Mouse (Mus musculus) liver, embryonic 14.5 days (tissue): ENCODE data around the gene Ifi27. TPM values are rescaled to one million over a fixed set of nuclear protein-coding genes. Genes with fewer than 3 reads are reported as not detected.
"Not testable (repeated sequence)": the region's sequence is repeated elsewhere in the genome, so short reads cannot be mapped to it uniquely, and the experiment has no call there.

Experiments used
- ATAC-seq: fragments of 200-750 bp; cut with Nextera tagmentation; 2 replicates; pipeline ENCODE4 v1.8.0; 2017; ENCODE audit warnings: moderate number of reproducible peaks, mild to moderate bottlenecking, moderate library complexity; ENCODE audit not compliant: insufficient read depth
- DNase-seq, 3 experiments: peaks; one replicate each; pipeline ENCODE4 v3.0.0-alpha.2; 2012 to 2013; ENCODE audit warnings: low read depth in 3 of 3, low spot score in 3 of 3
- H3K27ac ChIP-seq: fragments of 300-500 bp; sonication (generic); 2 replicates; pipeline ENCODE4 v1.5.1; 2014; ENCODE audit warnings: moderate library complexity, mild to moderate bottlenecking, control low read depth, inconsistent platforms
- H3K27me3 ChIP-seq: fragments of 300-500 bp; sonication (generic); 2 replicates; pipeline ENCODE4 v1.6.1; 2014; ENCODE audit warnings: mild to moderate bottlenecking, low read length, moderate library complexity; ENCODE audit not compliant: control insufficient read depth, insufficient read depth
- H3K36me3 ChIP-seq: fragments of 300-500 bp; sonication (generic); replicated peaks from 2 replicates; pipeline ENCODE4 v1.6.1; 2014; ENCODE audit warnings: low read depth; ENCODE audit not compliant: control insufficient read depth, insufficient read depth
- H3K4me1 ChIP-seq, 2 experiments: fragments of 200-500 bp in 1 of 2; fragments of 300-500 bp in 1 of 2; sonication (generic) in 1 of 2; replicated peaks; 2 replicates each; pipeline ENCODE4 v1.6.1; 2012 to 2014; ENCODE audit warnings: antibody characterized with exemption in 1 of 2, inconsistent platforms in 1 of 2, low read length in 1 of 2; ENCODE audit not compliant: control insufficient read depth in 2 of 2, insufficient read depth in 2 of 2
- H3K4me2 ChIP-seq: fragments of 300-500 bp; sonication (generic); 2 replicates; pipeline ENCODE4 v1.6.1; 2014; ENCODE audit warnings: low read depth, mild to moderate bottlenecking, control low read depth, moderate library complexity
- H3K4me3 ChIP-seq, 2 experiments: fragments of 200-500 bp in 1 of 2; fragments of 300-500 bp in 1 of 2; sonication (generic) in 1 of 2; 2 replicates each; pipeline ENCODE4 v1.5.1; 2012 to 2014; ENCODE audit warnings: low read depth in 2 of 2, low read length in 2 of 2, mild to moderate bottlenecking in 2 of 2, control low read depth in 1 of 2, inconsistent platforms in 1 of 2, moderate library complexity in 1 of 2; ENCODE audit not compliant: insufficient read depth in 1 of 2
- H3K9ac ChIP-seq: fragments of 300-500 bp; sonication (generic); replicated peaks from 2 replicates; pipeline ENCODE4 v1.6.1; 2014; ENCODE audit warnings: mild to moderate bottlenecking, control low read depth, moderate library complexity
- H3K9me3 ChIP-seq: fragments of 300-500 bp; sonication (generic); 2 replicates; pipeline ENCODE4 v1.6.1; 2016; ENCODE audit warnings: low read length, mixed read lengths; ENCODE audit not compliant: control insufficient read depth
- CTCF ChIP-seq: IDR thresholded peaks from 2 replicates; pipeline ENCODE4 v1.5.1; 2016; ENCODE audit warnings: antibody characterized with exemption, low read depth, control low read depth
- EP300 ChIP-seq: IDR thresholded peaks from 2 replicates; pipeline ENCODE4 v1.6.1; 2016; ENCODE audit warnings: antibody characterized with exemption, low read depth
- WGBS: fragments of 180-500 bp; shearing (Covaris S2); extraction: QIAGEN DNeasy Blood & Tissue Kit; methylation state at CpG from one replicate; pipeline ENCODE4 v1.1.7; 2014; ENCODE audit not compliant: insufficient replicate concordance; 5-methylcytosine and 5-hydroxymethylcytosine counted together
- polyA plus RNA-seq, 2 experiments: library from polyadenylated mRNA; depleted of rRNA in 1 of 2; stranded (reverse) in 1 of 2; unstranded in 1 of 2; fragments of >200 nt; fragmentation: Nextera tagmentation in 1 of 2; extraction: Ambion mirVana in 1 of 2; gene quantifications; 2 replicates each; pipeline versions ENCODE4 v1.2.1 to v1.2.3; 2012 to 2014

Gene Ifi27
- polyA plus RNA-seq, 2 experiments: 9.3 to 18.6 TPM

DNA sequence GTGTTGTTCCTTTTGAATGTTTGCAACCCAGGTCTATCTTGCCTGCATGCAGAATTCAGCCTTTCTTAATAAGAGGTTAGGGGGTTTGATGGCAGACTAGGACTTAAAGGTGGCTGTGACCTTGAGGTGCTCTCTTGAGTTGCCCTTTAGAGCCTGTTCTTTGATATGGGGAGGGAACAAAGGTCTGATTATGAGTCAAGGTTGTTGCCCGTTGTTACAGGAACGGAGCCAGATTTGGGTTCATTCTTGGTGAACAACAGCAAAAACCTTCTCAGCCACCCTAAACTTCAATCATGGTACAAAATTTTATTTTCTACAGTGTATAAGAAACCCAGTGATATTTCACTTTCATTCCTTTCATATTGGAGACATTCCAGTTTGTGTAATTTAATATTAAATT is 581 bp upstream of the Ifi27 start:
- no peak for TF ChIP-seq CTCF
- no peak for TF ChIP-seq EP300
- ATAC-seq (no peak), DNase-seq (no peak)
- Histone ChIP-seq H3K4me1 (peaks cover 0 to 5% of the 10 kb centered on the region in 2 experiments; a peak in 1 of 4 replicates), H3K27me3 (no peaks in the 10 kb centered on the region), H3K9me3 (no peaks in the 10 kb centered on the region), H3K4me2 (no peak overlapping the region), H3K27ac (no peak overlapping the region), H3K36me3 (no peaks in the 10 kb centered on the region), H3K4me3 (no peak overlapping the region), H3K9ac (no peak overlapping the region)
- WGBS: 66% methylated on average over 2 of the region's 2 CpGs

DNA sequence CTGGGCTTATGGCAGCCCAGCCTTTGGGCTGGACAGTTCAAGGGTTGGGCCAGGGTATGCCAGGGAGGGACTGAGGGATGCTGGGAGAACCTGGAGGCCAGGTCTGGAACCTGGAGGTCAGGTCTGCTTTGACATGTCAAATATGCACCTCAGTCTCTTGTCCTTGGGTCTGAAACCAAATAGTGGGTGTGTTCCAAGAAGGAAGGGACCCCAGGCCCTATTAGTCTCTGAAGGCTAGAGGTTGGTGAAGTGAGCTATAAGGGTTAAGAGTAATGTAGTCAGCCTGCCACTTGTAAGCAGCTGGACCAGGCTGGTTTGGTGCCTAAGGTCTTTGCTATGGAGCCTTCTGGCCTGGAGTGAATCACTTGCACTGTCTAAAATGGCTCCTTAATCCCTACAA is 850 bp downstream of the Ifi27 start:
- peak overlapping the region; percentile 56 for H3K4me2 ChIP-seq
- H3K9me3 ChIP-seq: no peaks in the 10 kb centered on the region
- no peak for TF ChIP-seq CTCF
- TF ChIP-seq EP300: no peak
- H3K4me1 ChIP-seq: peaks cover 0 to 5% of the 10 kb centered on the region in 2 experiments; a peak in 1 of 4 replicates
- DNase-seq: no peak
- no peak for ATAC-seq
- H3K9ac ChIP-seq: no peak overlapping the region
- no peaks in the 10 kb centered on the region for H3K27me3 ChIP-seq
- no peak overlapping the region for H3K4me3 ChIP-seq
- H3K27ac ChIP-seq: no peak overlapping the region
- no peaks in the 10 kb centered on the region for H3K36me3 ChIP-seq

DNA sequence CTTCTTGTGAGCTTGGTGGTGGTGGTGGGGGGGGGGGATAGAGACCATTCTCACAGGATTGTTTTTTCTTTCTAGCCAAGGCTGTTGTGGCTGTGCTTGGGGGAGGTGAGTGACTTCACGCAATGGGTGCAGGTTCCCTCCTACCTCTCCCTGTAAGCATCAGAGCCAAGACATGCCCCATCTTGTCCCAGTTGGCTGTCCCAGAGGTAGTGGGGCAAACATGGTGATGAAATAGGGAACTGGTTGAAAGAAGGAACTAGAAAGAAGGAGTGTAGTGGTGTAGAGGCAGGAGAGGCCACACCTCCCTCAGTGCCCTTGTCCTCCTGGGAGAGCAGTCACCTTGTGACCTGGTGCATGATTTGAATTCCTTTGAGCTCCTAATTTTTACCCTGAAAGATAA is 3.6 kb downstream of the Ifi27 start:
- DNase-seq: no peak
- ATAC-seq: no peak
- H3K4me1 ChIP-seq: peaks cover 0 to 3% of the 10 kb centered on the region in 2 experiments; a peak in 1 of 4 replicates
- H3K4me3 ChIP-seq: no peak overlapping the region
- no peak overlapping the region for H3K27ac ChIP-seq
- no peaks in the 10 kb centered on the region for H3K27me3 ChIP-seq
- TF ChIP-seq EP300 (no peak), CTCF (no peak)
- 95% methylated on average over 1 of the region's 1 CpGs for WGBS
- no peaks in the 10 kb centered on the region for H3K9me3 ChIP-seq
- H3K4me2 ChIP-seq: no peak overlapping the region
- H3K36me3 ChIP-seq: no peaks in the 10 kb centered on the region
- no peak overlapping the region for H3K9ac ChIP-seq

DNA sequence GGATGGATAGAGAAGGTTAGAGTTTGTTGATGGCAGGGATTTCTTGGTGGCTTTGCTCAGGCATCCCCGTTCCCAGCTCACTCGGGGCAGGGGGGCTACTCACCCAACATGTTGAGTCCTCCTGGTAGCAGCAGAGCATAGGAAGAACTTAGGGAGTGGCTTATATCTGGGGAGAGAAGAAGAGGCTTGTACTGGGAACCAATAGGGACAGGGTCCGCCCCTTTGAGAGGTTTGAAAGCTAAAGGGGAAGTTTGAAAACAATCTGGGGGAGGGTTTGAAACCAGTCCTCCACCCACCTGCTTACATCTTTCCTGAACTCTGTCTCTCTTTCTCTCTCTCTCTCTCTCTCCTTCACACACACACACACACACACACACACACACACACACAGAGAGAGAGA is 9.5 kb downstream of the Ifi27 start, which contains the start of gene Ifi27l2a:
TSS of gene Ifi27l2a (minus strand) at position 157 of the 400 bp plus-strand sequence.
- H3K4me1 ChIP-seq: no peaks in the 10 kb centered on the region

DNA sequence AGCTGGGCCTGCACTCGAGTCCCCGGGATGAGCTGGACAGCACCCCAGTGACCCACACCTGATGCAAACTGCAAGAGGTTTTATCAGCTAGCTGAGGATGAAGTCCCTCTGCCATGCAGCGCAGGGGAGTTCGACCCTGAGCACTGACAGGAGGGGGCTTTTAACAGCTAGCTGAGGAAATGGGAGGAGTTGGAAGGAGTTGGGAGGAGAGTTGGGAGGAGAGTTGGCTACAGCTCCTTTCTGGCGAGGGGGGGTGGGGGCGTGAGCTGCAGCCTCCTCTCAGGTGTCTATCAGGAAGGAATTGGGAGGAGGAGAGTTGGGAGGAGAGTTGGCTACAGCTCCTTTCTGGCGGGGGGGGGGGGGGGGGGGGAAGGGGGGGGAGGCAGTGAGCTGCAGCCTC is 10.2 kb downstream of the Ifi27 start:
- ATAC-seq, H3K27me3 ChIP-seq, H3K9ac ChIP-seq, H3K36me3 ChIP-seq, H3K4me1 ChIP-seq, H3K9me3 ChIP-seq, H3K27ac ChIP-seq, DNase-seq, H3K4me2 ChIP-seq, H3K4me3 ChIP-seq: not testable (repeated sequence)
- 30% methylated on average over 6 of the region's 7 CpGs for WGBS

More for the DNA sequence above, 9.5 kb downstream of the Ifi27 start, which contains the start of gene Ifi27l2a:
- H3K9me3 ChIP-seq: no peaks in the 10 kb centered on the region
- DNase-seq: no peak
- no peak within 1 kb of the TSS for H3K27ac ChIP-seq
- no peak within 1 kb of the TSS for H3K4me3 ChIP-seq
- 26% methylated on average over 3 of the region's 3 CpGs for WGBS
- H3K4me2 ChIP-seq: no peak within 1 kb of the TSS
- no peak for ATAC-seq
- H3K36me3 ChIP-seq: no peaks in the 10 kb centered on the region
- no peak within 1 kb of the TSS for H3K9ac ChIP-seq
- TF ChIP-seq EP300 (no peak), CTCF (no peak)
- no peaks in the 10 kb centered on the region for H3K27me3 ChIP-seq

DNA sequence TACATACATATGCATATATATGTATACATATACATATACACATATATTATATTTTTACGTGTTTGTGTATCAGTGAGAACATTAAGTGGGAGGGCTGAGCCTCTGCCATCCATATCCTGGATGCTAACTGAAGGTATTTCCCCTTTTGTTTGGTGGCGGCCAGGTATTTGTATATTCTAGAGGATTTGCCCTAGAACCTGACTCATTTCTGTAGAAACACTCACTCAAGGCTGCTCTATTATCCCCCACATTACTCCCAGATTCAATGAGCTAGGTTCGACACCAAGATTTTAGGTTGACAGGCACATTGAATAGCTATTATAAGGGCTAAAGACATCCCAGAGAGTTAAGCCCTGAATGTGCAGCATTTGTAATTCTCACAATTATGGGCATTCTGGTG is 11.0 kb downstream of the Ifi27 start:
- Histone ChIP-seq H3K9me3 (no peaks in the 10 kb centered on the region), H3K4me1 (no peaks in the 10 kb centered on the region), H3K27ac (no peak overlapping the region), H3K36me3 (no peaks in the 10 kb centered on the region), H3K4me2 (no peak overlapping the region), H3K27me3 (no peaks in the 10 kb centered on the region), H3K9ac (no peak overlapping the region), H3K4me3 (no peak overlapping the region)
- TF ChIP-seq EP300: no peak
- no peak for TF ChIP-seq CTCF
- 59% methylated on average over 3 of the region's 3 CpGs for WGBS
- ATAC-seq (no peak), DNase-seq (no peak)
